Mouse (Mus musculus): ENCODE results near the gene Atxn1. TPM values are rescaled to one million over a fixed set of nuclear protein-coding genes. Genes with fewer than 3 reads are reported as not detected.
A peak's percentile ranks its signal among the peaks of the same experiment; 100 is the strongest.

Atxn1 gene
- polyA plus RNA-seq, 1 experiment from 2014 or later, result 7.4 TPM

- ATAC-seq (ENCODE audit: insufficient number of reproducible peaks, insufficient read depth, low FRiP score, low read depth), result no peak
- WGBS, result 40% methylated on average over 3 of the region's 3 CpGs
These were observed 328.4 kb downstream of the Atxn1 start for GRCm38 (mm10) chr13:45636435-45636834.

GRCm38 (mm10) chr13:45633918-45634317 lies 330.9 kb downstream of the Atxn1 start:
- Histone ChIP-seq H3K27me3 (ENCODE audit: control insufficient read depth, insufficient read depth, low read length) (no peaks in the 10 kb centered on the region), H3K27ac (replicated peaks in 1 of 2; ENCODE audit: control insufficient read depth in 1 of 2, insufficient read depth in 1 of 2, low read depth in 2 of 2, low read length in 2 of 2) (no peak overlapping the region), H3K4me3 (ENCODE audit: control insufficient read depth in 1 of 2, insufficient read depth in 1 of 2, low read depth in 1 of 2, low read length in 2 of 2) (no peak overlapping the region), H3K4me2 (ENCODE audit: low read length) (no peak overlapping the region), H3K9ac (ENCODE audit: low read length) (no peak overlapping the region), H3K9me3 (ENCODE audit: control insufficient read depth, low read length) (no peaks in the 10 kb centered on the region), H3K4me1 (ENCODE audit: control insufficient read depth in 2 of 2, insufficient read depth in 2 of 2, low read length in 2 of 2) (peaks cover 6 to 10% of the 10 kb centered on the region in 2 experiments; a peak in 3 of 4 replicates), H3K36me3 (ENCODE audit: control insufficient read depth, insufficient read depth, low read length) (no peaks in the 10 kb centered on the region)
- ATAC-seq (ENCODE audit: insufficient number of reproducible peaks, insufficient read depth, low FRiP score, low read depth), result no peak

More at GRCm38 (mm10) chr13:45636435-45636834, 328.4 kb downstream of the Atxn1 start:
- Histone ChIP-seq H3K27ac (replicated peaks in 1 of 2; ENCODE audit: control insufficient read depth in 1 of 2, insufficient read depth in 1 of 2, low read depth in 2 of 2, low read length in 2 of 2) (peak overlapping the region in 1 of 2 experiments; percentile 63; a peak in 3 of 4 replicates), H3K9me3 (ENCODE audit: control insufficient read depth, low read length) (no peaks in the 10 kb centered on the region), H3K36me3 (ENCODE audit: control insufficient read depth, insufficient read depth, low read length) (no peaks in the 10 kb centered on the region), H3K4me2 (ENCODE audit: low read length) (no peak overlapping the region), H3K27me3 (ENCODE audit: control insufficient read depth, insufficient read depth, low read length) (no peaks in the 10 kb centered on the region), H3K9ac (ENCODE audit: low read length) (no peak overlapping the region), H3K4me3 (ENCODE audit: control insufficient read depth in 1 of 2, insufficient read depth in 1 of 2, low read depth in 1 of 2, low read length in 2 of 2) (no peak overlapping the region), H3K4me1 (ENCODE audit: control insufficient read depth in 2 of 2, insufficient read depth in 2 of 2, low read length in 2 of 2) (peaks cover 12 to 20% of the 10 kb centered on the region in 2 experiments)

- Histone ChIP-seq H3K4me1 (ENCODE audit: control insufficient read depth in 2 of 2, insufficient read depth in 2 of 2, low read length in 2 of 2) (peaks cover 11 to 23% of the 10 kb centered on the region in 2 experiments), H3K27ac (replicated peaks in 1 of 2; ENCODE audit: control insufficient read depth in 1 of 2, insufficient read depth in 1 of 2, low read depth in 2 of 2, low read length in 2 of 2) (no peak overlapping the region), H3K9me3 (ENCODE audit: control insufficient read depth, low read length) (no peaks in the 10 kb centered on the region), H3K36me3 (ENCODE audit: control insufficient read depth, insufficient read depth, low read length) (no peaks in the 10 kb centered on the region), H3K4me2 (ENCODE audit: low read length) (no peak overlapping the region), H3K27me3 (ENCODE audit: control insufficient read depth, insufficient read depth, low read length) (no peaks in the 10 kb centered on the region), H3K9ac (ENCODE audit: low read length) (no peak overlapping the region), H3K4me3 (ENCODE audit: control insufficient read depth in 1 of 2, insufficient read depth in 1 of 2, low read depth in 1 of 2, low read length in 2 of 2) (no peak overlapping the region)
- ATAC-seq (ENCODE audit: insufficient number of reproducible peaks, insufficient read depth, low FRiP score, low read depth), result no peak
- 83% methylated on average over 3 of the region's 3 CpGs for WGBS
These were observed 332.7 kb downstream of the Atxn1 start for GRCm38 (mm10) chr13:45632133-45632532.

GRCm38 (mm10) chr13:45630518-45631290 lies 334.1 kb downstream of the Atxn1 start:
- H3K9me3 ChIP-seq (ENCODE audit: control insufficient read depth, low read length), result no peaks in the 10 kb centered on the region
- H3K4me2 ChIP-seq (ENCODE audit: low read length), result no peak overlapping the region
- no peaks in the 10 kb centered on the region for H3K36me3 ChIP-seq (ENCODE audit: control insufficient read depth, insufficient read depth, low read length)
- ATAC-seq (ENCODE audit: insufficient number of reproducible peaks, insufficient read depth, low FRiP score, low read depth), result no peak
- peaks cover 8 to 21% of the 10 kb centered on the region in 2 experiments for H3K4me1 ChIP-seq (ENCODE audit: control insufficient read depth in 2 of 2, insufficient read depth in 2 of 2, low read length in 2 of 2)
- H3K27ac ChIP-seq (replicated peaks in 1 of 2; ENCODE audit: control insufficient read depth in 1 of 2, insufficient read depth in 1 of 2, low read depth in 2 of 2, low read length in 2 of 2), result no peak overlapping the region
- H3K9ac ChIP-seq (ENCODE audit: low read length), result no peak overlapping the region
- no peaks in the 10 kb centered on the region for H3K27me3 ChIP-seq (ENCODE audit: control insufficient read depth, insufficient read depth, low read length)
- no peak overlapping the region for H3K4me3 ChIP-seq (ENCODE audit: control insufficient read depth in 1 of 2, insufficient read depth in 1 of 2, low read depth in 1 of 2, low read length in 2 of 2)
- whole genome bisulfite sequencing, result 79% methylated on average over 12 of the region's 12 CpGs

- no peak for ATAC-seq (ENCODE audit: insufficient number of reproducible peaks, insufficient read depth, low FRiP score, low read depth)
- H3K27me3 ChIP-seq (ENCODE audit: control insufficient read depth, insufficient read depth, low read length), result no peaks in the 10 kb centered on the region
- peaks cover 8 to 21% of the 10 kb centered on the region in 2 experiments for H3K4me1 ChIP-seq (ENCODE audit: control insufficient read depth in 2 of 2, insufficient read depth in 2 of 2, low read length in 2 of 2)
- 41% methylated on average over 1 of the region's 1 CpGs for WGBS
- H3K9me3 ChIP-seq (ENCODE audit: control insufficient read depth, low read length), result no peaks in the 10 kb centered on the region
- H3K4me3 ChIP-seq (ENCODE audit: control insufficient read depth in 1 of 2, insufficient read depth in 1 of 2, low read depth in 1 of 2, low read length in 2 of 2), result no peak overlapping the region
- no peaks in the 10 kb centered on the region for H3K36me3 ChIP-seq (ENCODE audit: control insufficient read depth, insufficient read depth, low read length)
- H3K4me2 ChIP-seq (ENCODE audit: low read length), result no peak overlapping the region
- no peak overlapping the region for H3K9ac ChIP-seq (ENCODE audit: low read length)
- H3K27ac ChIP-seq (replicated peaks in 1 of 2; ENCODE audit: control insufficient read depth in 1 of 2, insufficient read depth in 1 of 2, low read depth in 2 of 2, low read length in 2 of 2), result no peak overlapping the region
These were observed 335.1 kb downstream of the Atxn1 start for GRCm38 (mm10) chr13:45629750-45630149.

- Histone ChIP-seq H3K4me3 (ENCODE audit: control insufficient read depth in 1 of 2, insufficient read depth in 1 of 2, low read depth in 1 of 2, low read length in 2 of 2) (no peak overlapping the region), H3K27me3 (ENCODE audit: control insufficient read depth, insufficient read depth, low read length) (no peaks in the 10 kb centered on the region), H3K4me2 (ENCODE audit: low read length) (no peak overlapping the region), H3K36me3 (ENCODE audit: control insufficient read depth, insufficient read depth, low read length) (no peaks in the 10 kb centered on the region), H3K27ac (replicated peaks in 1 of 2; ENCODE audit: control insufficient read depth in 1 of 2, insufficient read depth in 1 of 2, low read depth in 2 of 2, low read length in 2 of 2) (0 out of 4 replicates have a peak overlapping the region, but pooled peaks of 1 of the 2 experiments have one; percentile 71), H3K9ac (ENCODE audit: low read length) (no peak overlapping the region), H3K9me3 (ENCODE audit: control insufficient read depth, low read length) (no peaks in the 10 kb centered on the region), H3K4me1 (ENCODE audit: control insufficient read depth in 2 of 2, insufficient read depth in 2 of 2, low read length in 2 of 2) (peaks cover 6 to 23% of the 10 kb centered on the region in 2 experiments)
- no peak for ATAC-seq (ENCODE audit: insufficient number of reproducible peaks, insufficient read depth, low FRiP score, low read depth)
- WGBS, result 82% methylated on average over 8 of the region's 8 CpGs
These were observed 336.5 kb downstream of the Atxn1 start for GRCm38 (mm10) chr13:45628341-45628740.

- H3K36me3 ChIP-seq (ENCODE audit: control insufficient read depth, insufficient read depth, low read length), result no peaks in the 10 kb centered on the region
- peak overlapping the region; percentile 52 to 71 for H3K27ac ChIP-seq (replicated peaks in 1 of 2; ENCODE audit: control insufficient read depth in 1 of 2, insufficient read depth in 1 of 2, low read depth in 2 of 2, low read length in 2 of 2)
- H3K9me3 ChIP-seq (ENCODE audit: control insufficient read depth, low read length), result no peaks in the 10 kb centered on the region
- H3K4me1 ChIP-seq (ENCODE audit: control insufficient read depth in 2 of 2, insufficient read depth in 2 of 2, low read length in 2 of 2), result peaks cover 11 to 33% of the 10 kb centered on the region in 2 experiments
- no peaks in the 10 kb centered on the region for H3K27me3 ChIP-seq (ENCODE audit: control insufficient read depth, insufficient read depth, low read length)
- no peak overlapping the region for H3K4me3 ChIP-seq (ENCODE audit: control insufficient read depth in 1 of 2, insufficient read depth in 1 of 2, low read depth in 1 of 2, low read length in 2 of 2)
- no peak overlapping the region for H3K9ac ChIP-seq (ENCODE audit: low read length)
- ATAC-seq (ENCODE audit: insufficient number of reproducible peaks, insufficient read depth, low FRiP score, low read depth), result peak; percentile 55
- H3K4me2 ChIP-seq (ENCODE audit: low read length), result peak overlapping the region; percentile 19
- 8% methylated on average over 8 of the region's 8 CpGs for WGBS
These were observed 337.5 kb downstream of the Atxn1 start for GRCm38 (mm10) chr13:45627206-45627751.
